Mouse (Mus musculus) embryo, embryonic 11 days (tissue): Measurements from ENCODE around the gene Snca.
"Not testable (repeated sequence)": the region's sequence is repeated elsewhere in the genome, so short reads cannot be mapped to it uniquely, and the experiment has no call there.

Experiments
- DNase-seq: peaks from one replicate; pipeline ENCODE4 v3.0.0-alpha.2; 2015

The Snca gene

GRCm38 (mm10) chr6:60709997-60710471 lies 119.6 kb downstream of the Snca start:
- peak; percentile 1 for DNase-seq

GRCm38 (mm10) chr6:60698072-60698471 lies 131.6 kb downstream of the Snca start:
- DNase-seq, result no peak

DNA sequence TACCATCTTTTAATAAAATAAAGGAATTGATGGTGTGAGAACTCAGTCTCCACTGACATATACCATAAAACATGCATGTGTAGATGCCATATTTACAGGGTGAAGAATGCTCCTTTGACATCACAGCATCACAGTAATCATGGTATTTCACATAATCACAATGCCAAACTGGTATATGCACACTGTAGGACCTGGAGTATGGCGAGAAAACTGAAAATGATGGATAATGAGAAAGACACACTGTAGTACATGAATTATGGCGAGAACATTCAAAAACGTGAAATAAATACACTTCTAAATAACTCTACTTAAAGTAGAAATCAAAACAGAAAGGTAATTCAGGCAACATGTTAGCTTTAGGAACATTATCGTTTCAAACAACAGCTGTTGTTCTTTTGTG lies 142.6 kb downstream of the Snca start:
- not testable (repeated sequence) for DNase-seq

DNA sequence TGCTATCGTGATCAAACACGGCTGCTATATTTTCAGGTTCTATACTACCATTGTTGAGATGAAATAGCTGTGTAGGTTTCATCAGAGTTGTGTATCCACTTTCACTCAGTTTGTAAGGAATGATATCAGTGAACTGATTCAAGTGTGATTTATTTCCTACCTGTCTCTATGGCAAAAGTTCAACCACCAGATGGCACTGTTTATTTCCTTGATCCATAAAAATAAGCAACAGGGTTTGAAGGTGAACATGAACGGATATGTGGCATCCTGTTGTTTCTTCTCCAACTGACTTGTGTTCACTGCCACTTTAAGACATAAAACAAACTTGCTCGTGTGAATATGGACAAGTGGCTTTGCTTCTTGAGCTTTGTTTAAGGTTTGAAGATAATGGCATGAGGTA lies 147.4 kb downstream of the Snca start:
- DNase-seq, result peak; percentile 67
